Mouse (Mus musculus): ENCODE data around the gene Aspdh. TPM values are rescaled to one million over a fixed set of nuclear protein-coding genes. Genes with fewer than 3 reads are reported as not detected.

The Aspdh gene
- polyA plus RNA-seq, 1 experiment from 2014 or later, result 23.5 TPM

DNA sequence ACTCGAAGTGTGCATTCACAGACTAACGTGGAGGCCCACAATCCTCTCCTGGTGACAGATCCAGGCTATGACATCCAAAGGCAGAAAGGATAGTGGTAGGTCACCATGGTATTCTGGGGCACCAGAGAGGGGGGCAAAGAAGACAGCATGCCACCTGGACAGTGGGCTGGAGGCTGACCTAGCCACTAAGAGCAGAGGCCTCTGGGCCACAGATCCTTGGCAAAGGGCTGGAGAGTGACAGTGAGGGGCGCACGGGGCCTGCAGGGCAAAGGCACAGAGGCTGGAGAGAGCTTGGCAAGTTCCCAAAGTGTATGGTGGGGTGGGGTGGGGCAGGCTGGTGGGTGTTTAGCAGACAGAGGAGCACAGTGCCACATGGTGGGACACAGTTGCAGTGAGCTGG is 25.1 kb downstream of the Aspdh start:
- Histone ChIP-seq H3K9ac (ENCODE audit: low read depth, low read length) (no peak overlapping the region), H3K9me3 (replicated peaks; ENCODE audit: control insufficient read depth, low read length) (no peaks in the 10 kb centered on the region), H3K4me2 (ENCODE audit: low read depth, low read length) (no peak overlapping the region), H3K36me3 (ENCODE audit: control insufficient read depth, insufficient read depth) (peaks cover 23% of the 10 kb centered on the region), H3K27ac (ENCODE audit: low read length) (no peak overlapping the region), H3K27me3 (ENCODE audit: control insufficient read depth, insufficient read depth, low read depth, low read length) (no peaks in the 10 kb centered on the region), H3K4me3 (ENCODE audit: low read depth, low read length) (no peak overlapping the region), H3K4me1 (ENCODE audit: control insufficient read depth, low read depth, low read length) (peaks cover 8% of the 10 kb centered on the region)
- 84% methylated on average over 4 of the region's 4 CpGs for WGBS (ENCODE audit: insufficient replicate concordance)
- no peak for ATAC-seq (ENCODE audit: low read depth)

DNA sequence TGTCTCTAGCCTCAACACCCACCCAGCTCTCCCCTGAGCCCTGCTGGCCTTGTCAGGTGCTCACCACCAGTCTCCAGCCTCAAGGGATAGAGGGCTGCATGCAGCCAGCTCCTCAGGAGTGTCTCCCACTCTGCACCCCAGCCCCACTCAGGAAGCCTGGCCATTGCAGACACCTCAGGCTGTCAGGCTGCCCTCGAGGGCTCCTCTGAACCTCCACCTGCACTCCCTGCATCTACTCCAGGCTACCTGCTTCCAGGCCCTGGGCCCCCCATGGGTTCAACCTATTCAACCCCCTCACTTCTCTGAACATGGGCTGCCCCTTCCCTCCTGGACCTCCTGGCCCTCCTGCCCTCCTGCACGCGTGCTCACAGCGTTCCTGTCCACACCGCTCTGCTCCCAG is 26.2 kb downstream of the Aspdh start:
- H3K4me3 ChIP-seq (ENCODE audit: low read depth, low read length), result no peak overlapping the region
- H3K27ac ChIP-seq (ENCODE audit: low read length), result no peak overlapping the region
- no peak overlapping the region for H3K4me2 ChIP-seq (ENCODE audit: low read depth, low read length)
- no peaks in the 10 kb centered on the region for H3K9me3 ChIP-seq (replicated peaks; ENCODE audit: control insufficient read depth, low read length)
- 91% methylated on average over 5 of the region's 5 CpGs for WGBS (ENCODE audit: insufficient replicate concordance)
- H3K27me3 ChIP-seq (ENCODE audit: control insufficient read depth, insufficient read depth, low read depth, low read length), result no peaks in the 10 kb centered on the region
- no peak for ATAC-seq (ENCODE audit: low read depth)
- peaks cover 14% of the 10 kb centered on the region for H3K4me1 ChIP-seq (ENCODE audit: control insufficient read depth, low read depth, low read length)
- no peak overlapping the region for H3K9ac ChIP-seq (ENCODE audit: low read depth, low read length)
- peaks cover 23% of the 10 kb centered on the region for H3K36me3 ChIP-seq (ENCODE audit: control insufficient read depth, insufficient read depth)

DNA sequence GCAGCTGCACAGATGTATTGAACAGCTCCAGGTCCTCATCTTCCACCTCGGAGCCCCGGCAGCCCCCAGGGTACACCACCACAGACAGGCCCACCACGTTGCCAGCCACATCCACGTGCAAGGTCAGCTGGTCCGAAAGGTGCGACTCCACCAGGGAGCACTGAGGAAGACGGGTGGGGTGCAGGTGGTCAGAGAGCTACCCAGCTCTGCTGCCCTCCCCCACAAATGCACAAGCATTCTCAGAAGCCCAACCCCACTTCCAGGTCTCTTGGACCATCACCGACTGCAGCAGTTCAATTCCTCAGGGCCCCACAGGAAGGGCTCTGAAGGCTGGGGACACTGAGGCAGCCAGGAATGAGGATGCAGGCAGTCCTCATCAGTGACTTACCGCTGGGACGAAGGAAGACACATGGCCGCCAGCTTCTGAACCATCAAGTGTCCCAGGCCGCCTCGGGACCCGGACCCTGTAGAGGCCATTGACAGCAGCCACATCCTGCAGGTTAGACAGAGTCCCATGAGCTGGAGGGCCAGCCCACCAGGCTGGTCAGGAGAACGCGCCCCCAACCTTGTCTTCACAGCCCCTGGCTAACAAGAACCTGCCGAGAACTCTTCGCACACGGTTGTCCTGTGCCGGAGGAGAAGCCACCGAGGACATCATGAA is 27.1 kb downstream of the Aspdh start:
- Histone ChIP-seq H3K36me3 (ENCODE audit: control insufficient read depth, insufficient read depth) (peaks cover 23% of the 10 kb centered on the region), H3K9me3 (replicated peaks; ENCODE audit: control insufficient read depth, low read length) (no peaks in the 10 kb centered on the region), H3K4me3 (ENCODE audit: low read depth, low read length) (no peak overlapping the region), H3K4me2 (ENCODE audit: low read depth, low read length) (no peak overlapping the region), H3K27me3 (ENCODE audit: control insufficient read depth, insufficient read depth, low read depth, low read length) (no peaks in the 10 kb centered on the region), H3K9ac (ENCODE audit: low read depth, low read length) (no peak overlapping the region), H3K4me1 (ENCODE audit: control insufficient read depth, low read depth, low read length) (peaks cover 21% of the 10 kb centered on the region), H3K27ac (ENCODE audit: low read length) (no peak overlapping the region)
- 86% methylated on average over 21 of the region's 21 CpGs for WGBS (ENCODE audit: insufficient replicate concordance)
- no peak for ATAC-seq (ENCODE audit: low read depth)

DNA sequence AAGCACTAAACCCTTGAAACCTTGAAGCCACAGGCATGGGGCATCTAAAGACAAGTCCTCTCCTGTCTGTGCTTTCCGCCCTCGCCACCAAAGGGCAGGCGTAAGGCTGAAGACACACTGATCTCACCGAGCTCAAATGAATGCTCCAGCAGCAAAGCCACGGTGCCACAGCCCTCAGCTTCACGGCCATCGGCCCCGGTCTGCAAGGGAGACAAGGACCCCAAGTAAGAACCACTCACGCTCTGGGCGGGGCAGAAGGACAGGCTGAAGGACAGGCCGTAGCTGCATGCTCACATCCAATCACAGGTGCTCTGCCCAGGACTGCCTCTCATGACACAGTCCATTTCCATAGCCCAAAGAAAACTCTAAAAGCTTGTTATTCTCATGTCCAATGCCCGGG is 29.5 kb downstream of the Aspdh start:
- WGBS (ENCODE audit: insufficient replicate concordance), result 84% methylated on average over 12 of the region's 12 CpGs
- peak overlapping the region; percentile 82; the same call in 1 of the 2 replicates for H3K4me2 ChIP-seq (ENCODE audit: low read depth, low read length)
- no peak overlapping the region; the same call in 1 of the 2 replicates for H3K4me3 ChIP-seq (ENCODE audit: low read depth, low read length)
- H3K4me1 ChIP-seq (ENCODE audit: control insufficient read depth, low read depth, low read length), result peaks cover 27% of the 10 kb centered on the region
- H3K36me3 ChIP-seq (ENCODE audit: control insufficient read depth, insufficient read depth), result peaks cover 23% of the 10 kb centered on the region
- ATAC-seq (ENCODE audit: low read depth), result no peak
- H3K9ac ChIP-seq (ENCODE audit: low read depth, low read length), result no peak overlapping the region
- H3K27ac ChIP-seq (ENCODE audit: low read length), result no peak overlapping the region
- no peaks in the 10 kb centered on the region for H3K27me3 ChIP-seq (ENCODE audit: control insufficient read depth, insufficient read depth, low read depth, low read length)
- H3K9me3 ChIP-seq (replicated peaks; ENCODE audit: control insufficient read depth, low read length), result no peaks in the 10 kb centered on the region

DNA sequence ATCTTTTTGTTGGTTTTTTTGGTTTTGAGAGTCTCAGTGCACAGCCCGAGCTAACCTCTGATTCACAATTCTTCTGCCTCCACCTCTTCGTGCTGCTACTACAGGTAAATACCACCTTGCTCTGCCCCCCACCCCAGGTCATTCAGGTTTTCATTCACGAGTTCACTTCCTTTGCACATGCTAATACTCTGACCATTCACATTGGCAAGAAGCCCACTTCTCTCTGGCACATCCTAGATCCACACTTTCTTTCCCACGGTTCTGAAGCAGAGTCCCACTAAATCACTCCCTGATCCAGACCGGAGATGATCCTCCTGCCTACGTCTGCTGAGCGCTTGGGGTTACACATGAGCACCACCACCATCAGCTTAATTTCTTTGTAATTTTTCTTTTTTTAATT is 29.9 kb downstream of the Aspdh start:
- peak overlapping the region; percentile 82 for H3K4me2 ChIP-seq (ENCODE audit: low read depth, low read length)
- WGBS (ENCODE audit: insufficient replicate concordance), result 77% methylated on average over 7 of the region's 7 CpGs
- no peak for ATAC-seq (ENCODE audit: low read depth)
- H3K4me3 ChIP-seq (ENCODE audit: low read depth, low read length), result peak overlapping the region; percentile 80
- no peaks in the 10 kb centered on the region for H3K27me3 ChIP-seq (ENCODE audit: control insufficient read depth, insufficient read depth, low read depth, low read length)
- H3K4me1 ChIP-seq (ENCODE audit: control insufficient read depth, low read depth, low read length), result peaks cover 27% of the 10 kb centered on the region
- H3K9me3 ChIP-seq (replicated peaks; ENCODE audit: control insufficient read depth, low read length), result no peaks in the 10 kb centered on the region
- peaks cover 20% of the 10 kb centered on the region for H3K36me3 ChIP-seq (ENCODE audit: control insufficient read depth, insufficient read depth)
- peak overlapping the region; percentile 94 for H3K9ac ChIP-seq (ENCODE audit: low read depth, low read length)
- H3K27ac ChIP-seq (ENCODE audit: low read length), result no peak overlapping the region

DNA sequence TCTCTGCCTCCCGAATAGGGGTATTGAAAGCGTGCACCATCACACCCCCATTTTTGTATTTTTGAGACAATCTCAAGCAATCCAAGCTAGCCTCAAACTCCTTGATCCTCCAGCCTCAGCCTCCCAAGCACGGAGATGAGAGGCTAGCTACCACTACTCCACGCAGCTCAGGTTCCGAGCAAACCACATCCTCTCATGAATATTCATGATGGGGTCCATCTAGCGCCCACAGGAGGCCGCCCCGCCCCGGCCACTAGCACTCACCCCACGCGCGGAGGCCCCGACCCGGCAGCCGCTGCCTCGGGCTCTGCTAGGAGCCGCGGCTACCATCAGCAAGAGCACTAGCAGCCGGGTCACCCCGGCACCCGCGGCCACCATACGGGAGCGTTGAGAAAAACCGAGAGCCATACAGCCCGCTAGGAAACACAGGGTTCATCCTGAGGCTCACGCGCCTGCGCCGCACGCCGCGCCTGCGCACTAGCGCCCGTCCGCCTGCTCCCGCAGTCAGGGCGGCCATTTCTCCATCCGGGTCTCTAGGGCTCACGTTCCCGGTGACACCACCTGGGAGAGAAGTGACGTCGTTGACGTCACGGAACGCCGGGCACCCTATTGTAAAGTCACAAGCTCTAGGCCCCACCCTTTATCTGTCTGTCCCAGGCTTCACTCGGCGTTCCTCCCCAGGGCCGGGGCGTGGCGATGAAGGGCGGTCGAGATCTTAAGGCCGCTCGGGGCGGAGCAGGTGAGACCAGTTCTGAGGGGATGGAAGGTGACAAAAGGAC is 31.0 kb downstream of the Aspdh start, which contains the start of the genes Emc10 and Fam71e1:
Gene Emc10, minus strand, starts transcription at position 538 of the 779 bp plus-strand sequence.
Gene Fam71e1, plus strand, starts transcription at position 590 of the 779 bp plus-strand sequence.
- peaks cover 2% of the 10 kb centered on the region for H3K27me3 ChIP-seq (ENCODE audit: control insufficient read depth, insufficient read depth, low read depth, low read length)
- WGBS (ENCODE audit: insufficient replicate concordance), result under 1% methylated on average over 58 of the region's 58 CpGs
- H3K4me3 ChIP-seq (ENCODE audit: low read depth, low read length), result peak within 1 kb of the TSS; percentile 80
- peaks cover 11% of the 10 kb centered on the region for H3K36me3 ChIP-seq (ENCODE audit: control insufficient read depth, insufficient read depth)
- peak within 1 kb of the TSS; percentile 96 for H3K27ac ChIP-seq (ENCODE audit: low read length)
- H3K4me1 ChIP-seq (ENCODE audit: control insufficient read depth, low read depth, low read length), result peaks cover 27% of the 10 kb centered on the region
- peak within 1 kb of the TSS; percentile 94 for H3K9ac ChIP-seq (ENCODE audit: low read depth, low read length)
- H3K4me2 ChIP-seq (ENCODE audit: low read depth, low read length), result peak within 1 kb of the TSS; percentile 82
- no peaks in the 10 kb centered on the region for H3K9me3 ChIP-seq (replicated peaks; ENCODE audit: control insufficient read depth, low read length)
- peak; percentile 94 for ATAC-seq (ENCODE audit: low read depth)

DNA sequence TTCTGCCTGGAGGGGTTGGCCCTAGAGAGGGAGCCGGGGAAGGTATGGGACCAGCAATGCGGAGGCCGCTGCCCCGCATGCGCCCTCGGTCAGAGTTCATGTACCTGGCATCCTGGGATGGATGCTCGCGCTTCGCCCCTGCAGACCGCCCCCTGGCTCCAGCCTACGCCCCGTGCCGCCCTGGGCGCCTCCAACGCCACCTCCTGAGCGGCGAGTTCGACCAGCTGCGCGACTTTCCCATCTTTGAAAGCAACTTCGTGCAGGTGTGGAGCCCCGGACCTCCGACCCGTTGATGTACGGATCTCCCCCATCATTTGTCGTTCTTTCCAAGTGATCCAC is 31.5 kb downstream of the Aspdh start:
- H3K9ac ChIP-seq (ENCODE audit: low read depth, low read length), result peak overlapping the region; percentile 65
- H3K36me3 ChIP-seq (ENCODE audit: control insufficient read depth, insufficient read depth), result peaks cover 9% of the 10 kb centered on the region
- H3K4me1 ChIP-seq (ENCODE audit: control insufficient read depth, low read depth, low read length), result peaks cover 27% of the 10 kb centered on the region
- peak; percentile 47 for ATAC-seq (ENCODE audit: low read depth)
- H3K27ac ChIP-seq (ENCODE audit: low read length), result peak overlapping the region; percentile 96
- WGBS (ENCODE audit: insufficient replicate concordance), result 1% methylated on average over 26 of the region's 26 CpGs
- H3K27me3 ChIP-seq (ENCODE audit: control insufficient read depth, insufficient read depth, low read depth, low read length), result peaks cover 2% of the 10 kb centered on the region
- H3K4me3 ChIP-seq (ENCODE audit: low read depth, low read length), result peak overlapping the region; percentile 80
- H3K9me3 ChIP-seq (replicated peaks; ENCODE audit: control insufficient read depth, low read length), result no peaks in the 10 kb centered on the region
- H3K4me2 ChIP-seq (ENCODE audit: low read depth, low read length), result peak overlapping the region; percentile 82

DNA sequence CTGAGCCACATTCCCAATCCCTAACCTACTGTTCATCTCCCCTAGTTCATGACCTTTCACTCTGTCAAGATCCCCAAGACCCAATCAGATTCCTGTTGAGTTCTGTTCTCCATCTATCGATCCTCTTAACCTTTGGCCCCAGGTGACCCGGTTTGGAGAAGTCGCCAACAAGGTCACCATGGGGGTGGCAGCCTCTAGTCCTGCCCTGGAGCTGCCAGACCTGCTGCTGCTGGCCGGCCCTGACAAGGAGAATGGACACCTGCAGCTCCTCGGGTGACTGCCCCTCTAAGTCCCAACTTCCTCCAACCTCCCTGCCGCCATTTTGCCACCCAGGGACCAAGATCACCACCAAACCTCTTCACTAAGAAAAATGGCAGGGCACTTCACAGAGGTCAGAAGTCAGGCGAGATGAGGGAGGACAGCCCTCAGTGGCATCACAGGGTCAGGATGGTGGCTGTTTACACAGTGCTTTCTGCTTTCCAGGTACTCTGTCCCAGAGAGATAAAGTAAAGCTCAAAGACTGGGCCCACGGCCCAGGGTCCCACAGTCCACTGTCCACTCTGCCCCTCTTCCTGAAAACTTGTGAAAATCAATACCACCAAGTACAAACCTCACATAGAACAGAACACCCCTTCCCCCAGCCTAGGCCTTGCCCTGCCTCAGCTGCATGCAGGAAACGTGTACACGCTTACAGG is 32.3 kb downstream of the Aspdh start:
- peak; percentile 10; the same call in 1 of the 2 replicates for ATAC-seq (ENCODE audit: low read depth)
- peak overlapping the region; percentile 65 for H3K9ac ChIP-seq (ENCODE audit: low read depth, low read length)
- 75% methylated on average over 10 of the region's 10 CpGs for WGBS (ENCODE audit: insufficient replicate concordance)

More for the DNA sequence above, 32.3 kb downstream of the Aspdh start:
- peaks cover 3% of the 10 kb centered on the region for H3K36me3 ChIP-seq (ENCODE audit: control insufficient read depth, insufficient read depth)
- peak overlapping the region; percentile 96 for H3K27ac ChIP-seq (ENCODE audit: low read length)
- no peaks in the 10 kb centered on the region for H3K9me3 ChIP-seq (replicated peaks; ENCODE audit: control insufficient read depth, low read length)
- H3K4me3 ChIP-seq (ENCODE audit: low read depth, low read length), result peak overlapping the region; percentile 80
- peaks cover 27% of the 10 kb centered on the region for H3K4me1 ChIP-seq (ENCODE audit: control insufficient read depth, low read depth, low read length)
- peak overlapping the region; percentile 82 for H3K4me2 ChIP-seq (ENCODE audit: low read depth, low read length)
- peaks cover 2% of the 10 kb centered on the region for H3K27me3 ChIP-seq (ENCODE audit: control insufficient read depth, insufficient read depth, low read depth, low read length)
